In the genomic region with DNA sequence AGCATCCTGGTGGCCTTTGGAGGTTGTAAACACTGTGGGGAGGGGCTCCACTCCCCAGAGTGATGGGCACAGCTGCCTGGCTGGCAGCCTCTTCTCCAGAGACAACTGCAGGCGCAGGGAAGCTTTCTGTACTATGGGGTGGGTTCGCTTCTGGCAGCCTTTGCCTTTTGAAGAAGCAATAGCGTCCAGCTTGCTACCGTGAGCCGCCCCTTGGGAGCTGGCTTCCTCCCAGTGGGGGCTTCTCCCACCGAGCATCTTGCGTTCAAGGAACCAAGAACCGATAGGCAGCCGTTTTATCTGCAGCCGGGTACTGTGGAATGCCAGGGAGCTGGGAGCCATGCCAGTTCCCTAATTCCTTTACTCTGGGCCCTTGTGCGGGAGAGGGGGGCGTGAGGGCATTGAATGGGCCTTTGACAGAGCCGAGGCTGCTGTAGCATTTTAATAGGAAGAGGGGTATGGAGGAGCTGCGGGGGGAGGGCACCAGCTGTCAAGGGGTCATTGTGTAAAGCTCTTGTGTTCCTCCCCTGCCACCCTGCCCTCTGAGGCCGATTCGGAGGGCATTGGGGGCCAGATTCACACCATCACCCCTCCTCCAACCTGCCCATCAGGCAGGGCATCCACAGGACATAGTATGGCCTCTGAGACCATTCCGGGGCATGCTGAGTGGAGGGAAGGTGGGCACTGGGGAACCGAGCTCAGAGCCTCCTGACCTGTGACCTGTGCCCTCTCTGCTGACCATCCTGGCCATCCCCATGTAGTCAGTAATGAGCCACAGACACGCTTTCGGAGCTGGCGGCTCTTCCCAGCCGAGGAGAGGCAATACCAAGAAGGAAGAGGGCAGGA, we compare ENCODE assay signal across 9 mouse cellular contexts. TPM values are rescaled to one million over a fixed set of nuclear protein-coding genes. Genes with fewer than 3 reads are reported as not detected.
DNase-seq lines count a peak whose midpoint lies in the region; ATAC-seq lines count a peak whose summit lies in the region.
"Had no signal": no experiment of that assay in that cellular context is flagged by ENCODE, and none has a peak within 500 bp of the region (broad histone marks: within the 10 kb centered on the region; RNA-seq: fewer than 3 reads in every experiment).

No protein-coding gene starts in this region.

- WGBS in heart, embryonic 13.5 days: 57% methylated on average over 22 of the region's 22 CpGs
- 53% methylated on average over 22 of the region's 22 CpGs for WGBS in heart, embryonic 12.5 days
- 36% methylated on average over 22 of the region's 22 CpGs for WGBS in embryonic facial prominence, embryonic 15.5 days
- WGBS in midbrain, embryonic 16.5 days: 34% methylated on average over 22 of the region's 22 CpGs

- no peak overlapping the region for H3K27ac ChIP-seq in heart, embryonic 13.5 days (replicated peaks)
- H3K27ac ChIP-seq in heart, embryonic 12.5 days (ENCODE audit: poor library complexity, severe bottlenecking): no peak overlapping the region
- H3K27ac ChIP-seq in embryonic facial prominence, embryonic 15.5 days (replicated peaks): peak overlapping the region; percentile 65
- H3K27ac ChIP-seq in midbrain, embryonic 16.5 days (ENCODE audit: low read length): peak overlapping the region; percentile 63
- H3K27ac ChIP-seq: liver, embryonic 13.5 days had no signal

- DNase-seq in layer of hippocampus, adult 18-20 months (ENCODE audit: low spot score in 2 of 2): peak; percentile 44 to 82
- DNase-seq in adrenal gland, postnatal 4 days (ENCODE audit: low spot score in 2 of 2): no peak
- no peak for DNase-seq in kidney, adult 8-10 months
- no peak for DNase-seq in embryo, embryonic 10 days (ENCODE audit: low spot score)
- DNase-seq: liver, embryonic 13.5 days had no signal

- no peak overlapping the region for H3K4me3 ChIP-seq in heart, embryonic 13.5 days
- no peak overlapping the region for H3K4me3 ChIP-seq in heart, embryonic 12.5 days
- H3K4me3 ChIP-seq in embryonic facial prominence, embryonic 15.5 days (replicated peaks): no peak overlapping the region
- no peak overlapping the region for H3K4me3 ChIP-seq in midbrain, embryonic 16.5 days (ENCODE audit: low read depth, low read length)
- H3K4me3 ChIP-seq: liver, embryonic 13.5 days had no signal

- 0 out of 2 replicates have a peak overlapping the region, but pooled peaks have one; percentile 19 for H3K9ac ChIP-seq in heart, embryonic 13.5 days
- no peak overlapping the region for H3K9ac ChIP-seq in heart, embryonic 12.5 days
- no peak overlapping the region for H3K9ac ChIP-seq in embryonic facial prominence, embryonic 15.5 days
- H3K9ac ChIP-seq in midbrain, embryonic 16.5 days (ENCODE audit: low read depth, low read length): peak overlapping the region; percentile 48
- H3K9ac ChIP-seq: liver, embryonic 13.5 days had no signal

- 0 out of 2 replicates have a peak overlapping the region, but pooled peaks have one; percentile 16 for H3K4me2 ChIP-seq in heart, embryonic 13.5 days
- H3K4me2 ChIP-seq in heart, embryonic 12.5 days: no peak overlapping the region
- H3K4me2 ChIP-seq in embryonic facial prominence, embryonic 15.5 days (replicated peaks): 0 out of 2 replicates have a peak overlapping the region, but pooled peaks have one; percentile 18
- peak overlapping the region; percentile 33 for H3K4me2 ChIP-seq in midbrain, embryonic 16.5 days (ENCODE audit: low read length)
- H3K4me2 ChIP-seq: liver, embryonic 13.5 days had no signal

- ATAC-seq in heart, embryonic 13.5 days (ENCODE audit: extremely low read depth, insufficient number of reproducible peaks, low FRiP score, low TSS enrichment): no peak
- no peak for ATAC-seq in heart, embryonic 12.5 days (ENCODE audit: insufficient number of reproducible peaks, low FRiP score)
- 0 out of 2 replicates have a peak, but pooled peaks have one; percentile 58 for ATAC-seq in embryonic facial prominence, embryonic 15.5 days (ENCODE audit: insufficient number of reproducible peaks, low FRiP score, low TSS enrichment, low read depth)
- ATAC-seq in midbrain, embryonic 16.5 days: peak; percentile 90

- H3K9me3 ChIP-seq in heart, embryonic 13.5 days: no peaks in the 10 kb centered on the region
- H3K9me3 ChIP-seq in heart, embryonic 12.5 days (replicated peaks): no peaks in the 10 kb centered on the region
- no peaks in the 10 kb centered on the region for H3K9me3 ChIP-seq in embryonic facial prominence, embryonic 15.5 days (replicated peaks)
- no peaks in the 10 kb centered on the region for H3K9me3 ChIP-seq in midbrain, embryonic 16.5 days (replicated peaks; ENCODE audit: control insufficient read depth, low read length, poor library complexity, severe bottlenecking)
- H3K9me3 ChIP-seq: liver, embryonic 13.5 days had no signal

- H3K27me3 ChIP-seq in heart, embryonic 13.5 days (replicated peaks): no peaks in the 10 kb centered on the region
- no peaks in the 10 kb centered on the region for H3K27me3 ChIP-seq in heart, embryonic 12.5 days (replicated peaks)
- no peaks in the 10 kb centered on the region for H3K27me3 ChIP-seq in embryonic facial prominence, embryonic 15.5 days
- H3K27me3 ChIP-seq in midbrain, embryonic 16.5 days (ENCODE audit: control insufficient read depth, insufficient read depth, low read depth, low read length): no peaks in the 10 kb centered on the region
- H3K27me3 ChIP-seq: liver, embryonic 13.5 days had no signal

- peaks cover 14% of the 10 kb centered on the region for H3K4me1 ChIP-seq in heart, embryonic 13.5 days
- H3K4me1 ChIP-seq in heart, embryonic 12.5 days (replicated peaks): peaks cover 10% of the 10 kb centered on the region
- peaks cover 26% of the 10 kb centered on the region for H3K4me1 ChIP-seq in embryonic facial prominence, embryonic 15.5 days
- H3K4me1 ChIP-seq in midbrain, embryonic 16.5 days (ENCODE audit: control insufficient read depth, insufficient read depth, low read length): peaks cover 11% of the 10 kb centered on the region
- H3K4me1 ChIP-seq: liver, embryonic 13.5 days had no signal

- H3K36me3 ChIP-seq in heart, embryonic 13.5 days: peaks cover 4% of the 10 kb centered on the region; the same call in 1 of the 2 replicates
- no peaks in the 10 kb centered on the region for H3K36me3 ChIP-seq in heart, embryonic 12.5 days
- H3K36me3 ChIP-seq in embryonic facial prominence, embryonic 15.5 days: peaks cover 11% of the 10 kb centered on the region; the same call in 1 of the 2 replicates
- no peaks in the 10 kb centered on the region for H3K36me3 ChIP-seq in midbrain, embryonic 16.5 days (ENCODE audit: control insufficient read depth, insufficient read depth, low read length)

RNA-seq across cellular contexts. Expression of gene Dnaic2, which starts 22.9 kb away (rescaled TPM):
- 0.13 and 0.36 TPM in 2 replicates for polyA plus RNA-seq in heart, embryonic 13.5 days (2015; fragmentation: Nextera tagmentation; extraction: Ambion mirVana)
- polyA plus RNA-seq in heart, embryonic 12.5 days (2016; fragmentation: Nextera tagmentation; extraction: Ambion mirVana): 0.27 and 0.32 TPM in 2 replicates
- 8.0 and 13.2 TPM in 2 replicates for polyA plus RNA-seq in embryonic facial prominence, embryonic 15.5 days (2015; fragmentation: Nextera tagmentation; extraction: Ambion mirVana)
- 1 to 10 TPM; 1.6 to 2.1 TPM for total RNA-seq in layer of hippocampus, adult 18-20 months (2021)
- polyA plus RNA-seq in midbrain, embryonic 16.5 days (2015; fragmentation: Nextera tagmentation; extraction: Ambion mirVana): 2.2 and 3.1 TPM in 2 replicates
- total RNA-seq in adrenal gland, postnatal 4 days (2021): 1 to 10 TPM; 1.7 to 2.0 TPM
- polyA plus RNA-seq: liver, embryonic 13.5 days had no signal

RNA-seq across cellular contexts. Expression of gene Ttyh2, which starts 29.1 kb away (rescaled TPM):
- 7.5 and 7.7 TPM in 2 replicates for polyA plus RNA-seq in heart, embryonic 13.5 days (2015; fragmentation: Nextera tagmentation; extraction: Ambion mirVana)
- 5.5 and 5.9 TPM in 2 replicates for polyA plus RNA-seq in heart, embryonic 12.5 days (2016; fragmentation: Nextera tagmentation; extraction: Ambion mirVana)
- 31.5 and 36.4 TPM in 2 replicates for polyA plus RNA-seq in embryonic facial prominence, embryonic 15.5 days (2015; fragmentation: Nextera tagmentation; extraction: Ambion mirVana)
- 10 to 100 TPM; 29.3 to 31.2 TPM for total RNA-seq in layer of hippocampus, adult 18-20 months (2021)
- polyA plus RNA-seq in midbrain, embryonic 16.5 days (2015; fragmentation: Nextera tagmentation; extraction: Ambion mirVana): 29.2 and 30.9 TPM in 2 replicates
- 100 to 1,000 TPM; 108 to 113 TPM for total RNA-seq in adrenal gland, postnatal 4 days (2021)

RNA-seq across cellular contexts. Expression of gene Rpl38, which starts 36.0 kb away (rescaled TPM):
- polyA plus RNA-seq in heart, embryonic 13.5 days (2015; fragmentation: Nextera tagmentation; extraction: Ambion mirVana): 754 and 817 TPM in 2 replicates
- polyA plus RNA-seq in heart, embryonic 12.5 days (2016; fragmentation: Nextera tagmentation; extraction: Ambion mirVana): 785 and 816 TPM in 2 replicates
- polyA plus RNA-seq in embryonic facial prominence, embryonic 15.5 days (2015; fragmentation: Nextera tagmentation; extraction: Ambion mirVana): 993 and 1,020 TPM in 2 replicates
- 100 to 1,000 TPM; 925 to 946 TPM for total RNA-seq in layer of hippocampus, adult 18-20 months (2021)
- polyA plus RNA-seq in midbrain, embryonic 16.5 days (2015; fragmentation: Nextera tagmentation; extraction: Ambion mirVana): 641 and 649 TPM in 2 replicates
- total RNA-seq in adrenal gland, postnatal 4 days (2021): 1,000 to 10,000 TPM; 1,445 to 1,502 TPM

Comparison
In these comparisons a context has a peak if more than half of its experiments do, and no peak if none do; other contexts are left out.
1. H3K9ac ChIP-seq: peak in heart, embryonic 13.5 days (single experiment) and midbrain, embryonic 16.5 days (single experiment); none in heart, embryonic 12.5 days (single experiment) and embryonic facial prominence, embryonic 15.5 days (single experiment).
2. ATAC-seq: peak in embryonic facial prominence, embryonic 15.5 days (single experiment) and midbrain, embryonic 16.5 days (single experiment); none in heart, embryonic 13.5 days (single experiment) and heart, embryonic 12.5 days (single experiment).
3. H3K27ac ChIP-seq: peak in embryonic facial prominence, embryonic 15.5 days (single experiment) and midbrain, embryonic 16.5 days (single experiment); none in heart, embryonic 13.5 days (single experiment) and heart, embryonic 12.5 days (single experiment).
4. DNase-seq: peak in layer of hippocampus, adult 18-20 months (2 of 2); none in adrenal gland, postnatal 4 days (0 of 2), kidney, adult 8-10 months (0 of 2) and embryo, embryonic 10 days (single experiment).